Mouse (Mus musculus) thymus, adult 2 months (tissue): ENCODE results near the gene Gpc6.

ENCODE experiments used
- CTCF ChIP-seq: fragments of 200-500 bp; IDR thresholded peaks from 2 replicates; pipeline ENCODE4 v1.5.1; 2012; ENCODE audit warnings: mild to moderate bottlenecking, control low read depth, low read length, moderate library complexity, borderline replicate concordance; ENCODE audit not compliant: control insufficient read depth, poor library complexity, insufficient read depth; ENCODE audit errors: extremely low read depth
- POLR2A ChIP-seq: fragments of 200-500 bp; IDR thresholded peaks from 2 replicates; pipeline ENCODE4 v1.6.1; 2012; ENCODE audit warnings: mild to moderate bottlenecking, low read length, control low read depth, moderate library complexity; ENCODE audit not compliant: control insufficient read depth, poor library complexity, insufficient read depth; ENCODE audit errors: extremely low read depth

DNA sequence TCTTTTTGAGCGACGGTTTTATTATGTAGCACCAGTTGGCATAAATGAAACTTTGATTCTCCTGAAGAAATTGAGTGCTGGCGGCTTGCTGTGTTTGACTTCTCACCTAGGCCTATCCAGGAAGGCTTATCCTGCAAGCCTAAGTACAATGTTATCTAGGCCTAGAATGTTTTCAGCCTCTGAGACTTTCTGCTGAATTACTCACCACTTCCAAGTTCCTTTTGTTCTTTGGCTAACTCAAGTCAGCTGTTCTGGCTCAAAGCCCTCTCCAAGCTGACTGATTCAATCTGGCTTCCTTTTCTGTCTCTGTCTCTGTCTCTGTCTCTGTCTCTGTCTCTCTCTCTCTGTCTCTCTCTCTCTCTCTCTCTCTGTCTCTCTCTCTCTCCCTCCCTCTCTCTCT lies 188.0 kb downstream of the Gpc6 start:
- no peak for TF ChIP-seq CTCF
- TF ChIP-seq POLR2A, result no peak
